8 mouse cellular contexts compared by ENCODE assay signal in the genomic region with DNA sequence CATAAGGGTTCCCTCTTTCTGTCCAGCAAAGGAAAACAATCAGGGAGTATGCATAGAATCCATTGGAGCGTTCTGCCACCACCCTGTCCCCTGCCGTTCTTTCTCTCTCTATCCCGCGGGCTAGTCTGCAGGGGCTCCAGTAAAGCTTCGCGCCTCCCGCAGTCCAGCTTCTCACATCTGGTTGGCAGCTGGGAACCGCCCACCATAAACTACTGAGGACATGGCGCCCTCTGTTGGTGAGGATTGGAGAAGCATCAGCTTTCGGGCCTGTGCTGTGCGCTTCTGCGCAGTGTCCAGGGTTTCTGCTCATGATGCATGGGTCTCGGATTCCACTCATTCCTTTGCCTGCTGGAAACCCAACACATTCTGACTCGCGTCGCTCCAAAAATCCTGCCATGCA. TPM values are rescaled to one million over a fixed set of nuclear protein-coding genes. Genes with fewer than 3 reads are reported as not detected.
DNase-seq lines count a peak whose midpoint lies in the region; ATAC-seq lines count a peak whose summit lies in the region.

No protein-coding gene starts in this region.

- H3K4me1 ChIP-seq in hindbrain, embryonic 13.5 days (replicated peaks) = peaks cover 51% of the 10 kb centered on the region

- peak; percentile 95 for DNase-seq in MN1 (ENCODE audit: low spot score)
- peak; percentile 65 for DNase-seq in cerebellum, adult 9-11 months
- peak; percentile 82 to 89 for DNase-seq in frontal cortex, postnatal 14 days (ENCODE audit: low spot score in 2 of 2)
- peak; percentile 88 to 97 for DNase-seq in layer of hippocampus, postnatal 25 days (ENCODE audit: extremely low spot score in 1 of 2, low spot score in 1 of 2)
- DNase-seq in lung, postnatal 36 days = peak; percentile 95
- DNase-seq in retina, postnatal 1 day = peak; percentile 90
- peak; percentile 93 for DNase-seq in thymus, postnatal 4 days

- no peaks in the 10 kb centered on the region for H3K36me3 ChIP-seq in hindbrain, embryonic 13.5 days

- ATAC-seq in hindbrain, embryonic 13.5 days (ENCODE audit: low FRiP score) = peak; percentile 64

- under 1% methylated on average over 16 of the region's 16 CpGs for WGBS in hindbrain, embryonic 13.5 days

- H3K9ac ChIP-seq in hindbrain, embryonic 13.5 days = peak overlapping the region; percentile 53; the same call in 1 of the 2 replicates

- H3K4me2 ChIP-seq in hindbrain, embryonic 13.5 days = peak overlapping the region; percentile 66

- H3K27ac ChIP-seq in hindbrain, embryonic 13.5 days = no peak overlapping the region

- no peaks in the 10 kb centered on the region for H3K9me3 ChIP-seq in hindbrain, embryonic 13.5 days

- H3K27me3 ChIP-seq in hindbrain, embryonic 13.5 days = peaks cover 74% of the 10 kb centered on the region

- H3K4me3 ChIP-seq in hindbrain, embryonic 13.5 days = peak overlapping the region; percentile 36

RNA-seq across cellular contexts. Expression of a gene that starts 16.8 kb away (rescaled TPM):
- polyA plus RNA-seq in hindbrain, embryonic 13.5 days (2015; fragmentation: Nextera tagmentation; extraction: Ambion mirVana) = 0.19 and 0.45 TPM in 2 replicates
- total RNA-seq in layer of hippocampus, postnatal 25 days (2021) = 1 to 10 TPM; 2.0 to 2.2 TPM

RNA-seq across cellular contexts. Expression of a gene that starts 36.4 kb away (rescaled TPM):
- polyA plus RNA-seq in hindbrain, embryonic 13.5 days (2015; fragmentation: Nextera tagmentation; extraction: Ambion mirVana) = 3.6 and 4.5 TPM in 2 replicates
- under 1 TPM in 1 of 2 experiments, not detected in 1; 0.37 TPM for total RNA-seq in layer of hippocampus, postnatal 25 days (2021)

RNA-seq across cellular contexts. Expression of a gene that starts 46.7 kb away (rescaled TPM):
- 6.1 and 6.5 TPM in 2 replicates for polyA plus RNA-seq in hindbrain, embryonic 13.5 days (2015; fragmentation: Nextera tagmentation; extraction: Ambion mirVana)
- total RNA-seq in layer of hippocampus, postnatal 25 days (2021) = 100 to 1,000 TPM; 224 to 251 TPM

RNA-seq across cellular contexts. Expression of a gene that starts 59.1 kb away (rescaled TPM):
- polyA plus RNA-seq in hindbrain, embryonic 13.5 days (2015; fragmentation: Nextera tagmentation; extraction: Ambion mirVana) = 0.16 and 0.21 TPM in 2 replicates
- not detected for total RNA-seq in layer of hippocampus, postnatal 25 days (2021)
